Mouse (Mus musculus) stomach, postnatal 0 days (tissue): ENCODE results near the gene Tcf12.

Experiments
- CTCF ChIP-seq: IDR thresholded peaks from 2 replicates; pipeline ENCODE4 v1.5.1; 2016; ENCODE audit warnings: antibody characterized with exemption, low read depth, mild to moderate bottlenecking, moderate library complexity
- EP300 ChIP-seq: optimal IDR thresholded peaks from 2 replicates; pipeline ENCODE3; 2016; ENCODE audit warnings: antibody characterized with exemption

GRCm38 (mm10) chr9:71798176-71798575 is 313.5 kb downstream of the Tcf12 start:
- TF ChIP-seq CTCF (no peak), EP300 (no peak)
